Mouse (Mus musculus) limb, embryonic 14.5 days (tissue): ENCODE results near the gene Ckm. TPM values are rescaled to one million over a fixed set of nuclear protein-coding genes. Genes with fewer than 3 reads are reported as not detected.

Source experiments
- ATAC-seq: fragments of 200-750 bp; cut with Nextera tagmentation; 2 replicates; pipeline ENCODE4 v1.8.0; 2017; ENCODE audit warnings: low read depth, moderate number of reproducible peaks, moderate TSS enrichment; ENCODE audit not compliant: low FRiP score
- DNase-seq: peaks from one replicate; pipeline ENCODE4 v3.0.0-alpha.2; 2015; ENCODE audit warnings: low spot score
- H3K27ac ChIP-seq: fragments of 300-500 bp; sonication (generic); replicated peaks from 2 replicates; pipeline ENCODE4 v1.5.1; 2014; ENCODE audit warnings: low read depth, mild to moderate bottlenecking, low read length, moderate library complexity, mixed read lengths
- H3K27me3 ChIP-seq: fragments of 300-500 bp; sonication (generic); 2 replicates; pipeline ENCODE4 v1.6.1; 2014; ENCODE audit warnings: low read length, mixed read lengths; ENCODE audit not compliant: control insufficient read depth, insufficient read depth
- H3K36me3 ChIP-seq: fragments of 300-500 bp; sonication (generic); 2 replicates; pipeline ENCODE4 v1.6.1; 2014; ENCODE audit warnings: mild to moderate bottlenecking, low read length, moderate library complexity, mixed read lengths; ENCODE audit not compliant: control insufficient read depth, insufficient read depth
- H3K4me1 ChIP-seq: fragments of 300-500 bp; sonication (generic); 2 replicates; pipeline ENCODE4 v1.6.1; 2014; ENCODE audit warnings: antibody characterized with exemption, low read length, mixed read lengths; ENCODE audit not compliant: control insufficient read depth, insufficient read depth
- H3K4me2 ChIP-seq: fragments of 300-500 bp; sonication (generic); replicated peaks from 2 replicates; pipeline ENCODE4 v1.6.1; 2014; ENCODE audit warnings: low read depth, mild to moderate bottlenecking, low read length, moderate library complexity; ENCODE audit not compliant: severe bottlenecking
- H3K4me3 ChIP-seq: fragments of 300-500 bp; sonication (generic); replicated peaks from 2 replicates; pipeline ENCODE4 v1.5.1; 2014; ENCODE audit warnings: low read length
- H3K9ac ChIP-seq: fragments of 300-500 bp; sonication (generic); 2 replicates; pipeline ENCODE4 v1.6.1; 2014; ENCODE audit warnings: mild to moderate bottlenecking, low read depth, low read length, moderate library complexity; ENCODE audit not compliant: severe bottlenecking
- H3K9me3 ChIP-seq: fragments of 300-500 bp; sonication (generic); 2 replicates; pipeline ENCODE4 v1.6.1; 2016; ENCODE audit warnings: low read length; ENCODE audit not compliant: control insufficient read depth
- POLR2A ChIP-seq: fragments of 200-500 bp; IDR thresholded peaks from 2 replicates; pipeline ENCODE4 v1.8.0; 2012; ENCODE audit warnings: inconsistent platforms, mild to moderate bottlenecking, moderate library complexity, borderline replicate concordance; ENCODE audit not compliant: insufficient read depth, insufficient read length; ENCODE audit errors: extremely low read depth
- WGBS: fragments of 180-500 bp; shearing (Covaris S2); extraction: QIAGEN DNeasy Blood & Tissue Kit; methylation state at CpG from one replicate; pipeline ENCODE4 v1.1.7; 2014; 5-methylcytosine and 5-hydroxymethylcytosine counted together
- polyA plus RNA-seq, 2 experiments: library from polyadenylated mRNA; depleted of rRNA in 1 of 2; stranded (reverse) in 1 of 2; unstranded in 1 of 2; fragments of >200 nt; fragmentation: Nextera tagmentation in 1 of 2; extraction: Ambion mirVana in 1 of 2; gene quantifications; 2 replicates each; pipeline versions ENCODE4 v1.2.1 to v1.2.3; 2012 to 2014

The Ckm gene
- 89.9 and 125 TPM in 2 replicates for polyA plus RNA-seq (2012; rRNA removed)
- 35.4 and 91.5 TPM in 2 replicates for polyA plus RNA-seq (2014; fragmentation: Nextera tagmentation; extraction: Ambion mirVana)

DNA sequence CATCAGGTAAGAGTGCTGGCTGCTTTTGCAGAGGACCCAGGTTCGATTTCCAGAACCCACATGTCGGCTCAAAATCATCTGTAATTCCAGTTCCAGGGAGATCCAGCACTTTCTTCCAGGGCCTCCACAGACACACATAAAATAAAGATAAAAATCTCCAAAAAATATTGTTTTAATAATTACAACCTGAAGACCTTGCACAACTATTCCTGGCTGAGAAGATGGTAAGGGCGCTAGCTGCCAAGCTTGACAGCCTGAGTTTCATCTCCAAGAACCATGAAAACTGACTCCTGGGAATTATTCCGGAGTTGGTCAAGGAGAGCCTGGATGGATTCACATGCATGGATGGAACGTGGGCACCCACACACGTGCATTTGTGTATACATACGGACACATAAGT is at the start of gene Ckm:
TSS of gene Ckm (plus strand) at position 301 of the 400 bp plus-strand sequence.
- WGBS, result 46% methylated on average over 7 of the region's 7 CpGs
- Histone ChIP-seq H3K4me2 (peak within 1 kb of the TSS; percentile 81), H3K9ac (peak within 1 kb of the TSS; percentile 48), H3K36me3 (no peaks in the 10 kb centered on the region), H3K27ac (no peak within 1 kb of the TSS), H3K9me3 (peaks cover 6% of the 10 kb centered on the region), H3K27me3 (peaks cover 32% of the 10 kb centered on the region), H3K4me3 (peak within 1 kb of the TSS; percentile 56), H3K4me1 (no peaks in the 10 kb centered on the region; the same call in 1 of the 2 replicates)
- TF ChIP-seq POLR2A, result no peak
- ATAC-seq, result no peak
- DNase-seq, result no peak

DNA sequence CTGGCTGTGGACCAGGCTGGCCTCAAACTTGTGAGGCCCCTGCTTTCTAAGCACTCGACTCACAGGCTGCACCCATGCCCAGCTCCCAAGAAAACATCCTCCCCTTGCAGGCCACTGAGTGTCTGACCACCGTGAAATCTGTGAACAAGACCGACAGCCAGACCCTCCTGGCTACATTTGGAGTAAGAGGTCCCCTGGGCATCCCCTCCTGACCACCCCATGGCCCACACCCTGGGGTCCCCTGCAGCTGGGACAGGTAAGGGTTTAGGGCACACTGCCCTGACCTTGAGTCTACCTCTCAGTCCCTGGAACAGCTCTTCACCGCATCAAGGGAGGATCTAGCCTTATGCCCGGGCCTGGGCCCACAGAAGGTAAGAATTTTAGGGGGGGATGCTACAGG is 49.6 kb upstream of the Ckm start:
- Histone ChIP-seq H3K36me3 (peaks cover 67% of the 10 kb centered on the region), H3K4me1 (peaks cover 5% of the 10 kb centered on the region; the same call in 1 of the 2 replicates), H3K9ac (no peak overlapping the region), H3K4me2 (no peak overlapping the region), H3K4me3 (no peak overlapping the region), H3K27me3 (no peaks in the 10 kb centered on the region), H3K9me3 (no peaks in the 10 kb centered on the region), H3K27ac (no peak overlapping the region)
- DNase-seq (no peak), ATAC-seq (no peak)
- no peak for TF ChIP-seq POLR2A
- WGBS, result 86% methylated on average over 5 of the region's 5 CpGs

- H3K4me1 ChIP-seq, result peaks cover 7% of the 10 kb centered on the region; the same call in 1 of the 2 replicates
- WGBS, result 66% methylated on average over 10 of the region's 10 CpGs
- no peaks in the 10 kb centered on the region for H3K27me3 ChIP-seq
- H3K4me3 ChIP-seq, result no peak overlapping the region
- no peak for TF ChIP-seq POLR2A
- no peak overlapping the region for H3K27ac ChIP-seq
- H3K4me2 ChIP-seq, result no peak overlapping the region
- DNase-seq, result no peak
- no peak overlapping the region for H3K9ac ChIP-seq
- no peak for ATAC-seq
- H3K9me3 ChIP-seq, result no peaks in the 10 kb centered on the region
- H3K36me3 ChIP-seq, result peaks cover 57% of the 10 kb centered on the region
Observed at GRCm38 (mm10) chr7:19356311-19356710, 48.3 kb upstream of the Ckm start.

DNA sequence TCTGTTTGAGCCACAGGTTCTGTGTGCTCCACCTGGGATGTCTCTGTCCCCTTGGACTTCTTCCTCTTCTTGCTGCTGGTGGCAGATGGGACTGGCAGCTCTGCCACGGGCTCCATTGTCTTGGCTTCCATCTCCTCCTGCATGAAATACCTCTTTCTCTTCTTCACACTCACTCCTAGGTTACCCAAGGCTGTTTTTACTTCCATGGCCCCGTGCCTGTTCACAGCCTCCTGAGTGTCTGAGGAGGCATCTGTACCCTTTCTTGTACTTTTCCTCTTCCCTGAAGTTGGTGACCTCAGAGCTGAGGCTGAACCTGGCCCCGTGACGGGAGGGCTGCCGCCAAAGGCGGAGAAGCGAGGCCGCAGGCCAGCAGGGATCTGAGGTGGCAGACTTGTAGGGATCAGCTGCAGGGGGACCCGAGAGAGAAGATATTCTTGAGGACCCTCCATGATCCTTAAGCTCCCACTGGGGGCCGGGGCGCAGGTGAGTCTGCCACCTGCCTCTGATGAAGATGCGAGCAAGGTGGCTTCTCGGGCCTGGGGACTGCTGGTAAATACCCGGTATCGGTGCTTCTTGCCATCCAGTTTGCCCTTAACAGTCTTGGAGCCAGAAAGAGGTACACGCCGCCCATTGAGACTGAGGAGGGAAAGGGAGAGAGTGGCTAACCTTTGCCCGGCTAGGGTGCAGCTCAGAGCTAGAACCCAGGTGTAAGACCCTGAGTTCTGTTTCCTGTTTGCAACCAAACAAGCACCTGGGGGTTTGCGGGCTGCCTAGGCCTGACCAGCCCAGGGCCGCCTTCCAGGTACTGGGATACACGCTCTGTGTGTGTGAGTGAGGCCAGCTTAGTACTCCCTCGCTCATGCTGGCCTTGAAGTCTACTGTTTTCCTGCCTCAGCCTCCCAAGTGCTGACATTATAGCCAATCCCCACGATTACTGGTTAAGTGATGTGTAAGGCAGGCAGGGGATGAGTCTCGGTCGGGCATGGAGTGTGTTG is 46.9 kb upstream of the Ckm start:
- no peaks in the 10 kb centered on the region for H3K27me3 ChIP-seq
- WGBS, result 91% methylated on average over 25 of the region's 25 CpGs
- no peaks in the 10 kb centered on the region for H3K9me3 ChIP-seq
- H3K27ac ChIP-seq, result no peak overlapping the region
- peaks cover 48% of the 10 kb centered on the region for H3K36me3 ChIP-seq
- H3K4me1 ChIP-seq, result peaks cover 12% of the 10 kb centered on the region
- TF ChIP-seq POLR2A, result no peak
- ATAC-seq (no peak), DNase-seq (no peak)
- H3K4me3 ChIP-seq, result peak overlapping the region; percentile 66
- peak overlapping the region; percentile 66 for H3K9ac ChIP-seq
- H3K4me2 ChIP-seq, result peak overlapping the region; percentile 97

DNA sequence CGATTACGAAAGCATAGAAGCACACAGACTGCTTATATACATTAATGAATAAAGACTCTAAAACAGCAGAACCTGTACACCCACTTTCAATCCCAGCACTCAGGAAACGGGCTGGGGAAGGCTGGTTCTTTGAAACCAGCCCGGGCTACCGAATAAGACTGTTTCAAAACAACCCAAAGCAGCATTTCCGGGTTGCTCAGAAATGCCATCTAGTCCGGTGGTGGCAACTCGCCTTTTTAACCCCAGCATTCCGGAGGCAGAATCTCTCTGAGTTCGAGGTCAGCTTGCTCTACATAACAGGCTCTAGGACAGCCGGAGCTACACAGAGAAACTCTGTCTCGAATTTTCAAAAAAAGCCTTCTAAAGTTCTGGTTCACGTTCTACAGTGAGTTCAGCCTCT is 45.9 kb upstream of the Ckm start:
- no peak overlapping the region for H3K27ac ChIP-seq
- no peaks in the 10 kb centered on the region for H3K27me3 ChIP-seq
- 18% methylated on average over 13 of the region's 13 CpGs for WGBS
- peak overlapping the region; percentile 97 for H3K4me2 ChIP-seq
- peaks cover 38% of the 10 kb centered on the region for H3K36me3 ChIP-seq
- H3K4me3 ChIP-seq, result peak overlapping the region; percentile 66
- peak overlapping the region; percentile 66 for H3K9ac ChIP-seq
- no peaks in the 10 kb centered on the region for H3K9me3 ChIP-seq
- no peak for DNase-seq
- TF ChIP-seq POLR2A, result no peak
- ATAC-seq, result no peak
- peaks cover 12% of the 10 kb centered on the region for H3K4me1 ChIP-seq
